Mouse (Mus musculus) B cell, adult 2 months (primary cell): ENCODE data around the gene Slit3.

Source experiments
- DNase-seq, 2 experiments: peaks; one replicate each; pipeline ENCODE4 v3.0.0; 2022

Slit3 gene

GRCm38 (mm10) chr11:35278128-35278769, 157.2 kb downstream of the Slit3 start:
- DNase-seq = no peak

- DNase-seq = no peak
Measured at GRCm38 (mm10) chr11:35280826-35281225, 159.8 kb downstream of the Slit3 start.

GRCm38 (mm10) chr11:35282001-35282632, 161.1 kb downstream of the Slit3 start:
- DNase-seq = no peak

DNA sequence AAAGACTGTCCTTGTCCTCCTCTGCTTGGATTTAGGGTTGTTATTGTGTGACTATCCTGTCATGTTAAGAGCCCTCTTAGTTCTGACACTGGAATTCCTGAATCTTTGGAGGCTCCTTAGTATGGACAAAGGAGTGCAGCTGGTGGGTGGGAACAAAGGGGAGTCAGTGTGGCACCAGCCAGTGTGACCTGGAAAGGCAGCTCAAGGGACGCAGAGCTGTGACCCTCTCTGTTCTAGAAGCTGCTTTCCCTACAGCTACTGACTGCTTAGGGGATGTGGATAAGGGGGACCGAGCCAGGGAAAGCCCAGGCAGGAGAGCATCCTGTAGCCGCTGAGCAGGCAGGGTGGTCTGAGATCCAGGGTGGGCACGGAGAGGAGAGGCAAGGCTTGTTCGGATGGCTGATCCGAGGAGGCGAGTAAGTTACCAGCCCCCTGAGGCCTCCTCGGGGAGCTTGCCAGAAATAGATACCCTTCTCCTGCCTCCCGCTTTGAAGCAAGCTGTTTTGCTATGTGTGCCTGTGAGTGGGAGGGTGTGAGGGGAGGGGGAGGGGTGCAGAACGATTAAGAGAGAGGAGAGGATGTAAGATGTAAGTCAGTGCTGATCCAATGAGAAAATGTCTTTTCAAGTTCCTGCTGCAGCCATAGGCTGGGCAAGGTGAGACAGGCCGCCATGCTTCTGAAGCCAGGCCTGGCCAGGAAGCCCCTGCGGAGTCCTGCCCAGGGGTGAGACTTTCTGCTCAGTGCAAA, 162.0 kb downstream of the Slit3 start:
- DNase-seq = no peak

- DNase-seq = no peak
Measured at GRCm38 (mm10) chr11:35283767-35284166, 162.7 kb downstream of the Slit3 start.

- DNase-seq = no peak
Measured at GRCm38 (mm10) chr11:35286578-35287390, 165.8 kb downstream of the Slit3 start.

DNA sequence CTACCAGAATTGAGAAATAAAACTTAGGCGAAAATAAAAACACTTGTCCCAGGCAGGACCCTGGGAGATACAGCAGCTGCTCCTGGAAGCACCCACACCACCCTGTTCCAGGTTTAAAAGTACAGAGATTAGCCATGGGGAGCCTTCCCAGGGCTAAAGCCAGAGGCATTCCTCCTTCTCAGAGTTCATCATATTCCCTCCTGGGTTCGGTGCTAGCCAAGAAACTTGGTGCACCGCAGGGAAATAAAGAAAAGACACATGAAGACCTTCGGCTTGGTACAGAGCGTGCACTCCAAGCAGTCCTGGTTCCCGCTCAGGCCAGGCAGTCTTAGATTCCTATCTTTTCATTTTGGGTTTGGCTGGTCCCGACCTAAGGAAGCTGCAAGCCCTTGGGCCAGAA, 167.0 kb downstream of the Slit3 start:
- DNase-seq = no peak

DNA sequence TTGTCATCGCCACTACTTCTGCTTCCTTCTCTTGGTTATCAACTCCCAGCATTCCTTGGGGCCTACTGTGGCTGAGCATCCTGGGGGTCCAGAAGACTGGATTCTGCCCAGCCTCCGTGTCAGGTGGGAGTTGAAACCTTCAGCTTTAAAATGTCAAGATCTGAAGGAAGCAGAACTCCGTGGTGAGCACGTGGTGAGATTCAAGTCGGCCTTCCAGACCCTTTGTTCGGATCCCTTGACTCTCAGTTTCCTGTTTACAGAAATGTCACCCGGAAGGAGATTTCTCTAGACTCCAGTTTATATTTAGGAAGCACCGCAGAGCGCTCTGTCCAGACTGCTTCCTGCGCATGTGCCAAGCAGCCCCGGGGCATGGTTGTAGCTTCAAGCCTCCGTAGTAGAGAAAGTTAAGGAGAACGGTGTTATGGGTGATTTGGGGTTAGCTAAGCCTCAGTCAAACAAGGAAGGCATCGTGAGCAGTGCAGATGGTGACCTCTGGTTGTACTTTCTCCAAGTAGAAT, 167.8 kb downstream of the Slit3 start:
- DNase-seq = no peak

DNA sequence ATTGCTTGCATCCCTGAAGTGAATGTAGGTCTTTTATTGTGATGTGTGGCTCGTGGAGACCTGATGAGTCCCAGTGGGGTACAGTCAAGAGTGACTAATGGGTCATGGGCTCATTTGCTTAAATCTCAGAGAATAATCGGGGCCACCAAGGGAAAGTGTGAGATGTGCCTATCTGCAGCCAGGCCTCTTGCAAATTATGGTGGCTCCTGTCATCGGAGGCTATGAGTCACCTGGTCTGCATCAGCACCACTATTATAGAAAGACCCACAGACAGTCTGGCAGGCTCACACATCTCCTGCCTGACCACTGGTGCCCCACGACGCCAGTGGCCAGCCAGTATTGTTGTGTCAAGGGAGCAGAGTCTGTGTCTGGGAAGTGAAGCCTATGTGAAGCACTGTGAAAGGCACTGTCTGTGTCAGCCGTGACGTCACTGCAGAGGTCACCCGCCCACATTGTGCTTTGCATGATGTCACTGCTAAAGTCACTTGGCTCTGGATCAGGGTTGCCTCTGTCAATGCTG, 171.3 kb downstream of the Slit3 start:
- DNase-seq = no peak

DNA sequence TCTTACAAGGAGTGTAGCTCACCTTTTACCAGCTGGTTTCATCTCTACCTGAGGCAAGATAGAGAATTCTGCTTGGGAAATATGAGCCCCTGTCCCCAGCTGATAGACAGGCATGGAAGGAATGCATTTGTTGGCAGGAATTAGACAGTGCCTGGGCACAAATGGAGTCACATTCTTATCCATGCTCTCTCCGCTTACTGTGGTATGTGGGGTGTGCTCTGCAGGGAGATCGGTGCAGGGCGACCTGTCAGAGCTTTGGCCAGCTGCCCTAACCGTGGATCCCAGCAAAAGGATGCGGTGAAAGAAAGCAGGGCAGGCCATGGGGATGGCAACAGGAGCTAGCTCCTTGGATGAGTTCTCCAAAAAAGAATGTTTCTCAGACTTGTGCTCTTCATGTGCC, 172.2 kb downstream of the Slit3 start:
- DNase-seq = no peak

DNA sequence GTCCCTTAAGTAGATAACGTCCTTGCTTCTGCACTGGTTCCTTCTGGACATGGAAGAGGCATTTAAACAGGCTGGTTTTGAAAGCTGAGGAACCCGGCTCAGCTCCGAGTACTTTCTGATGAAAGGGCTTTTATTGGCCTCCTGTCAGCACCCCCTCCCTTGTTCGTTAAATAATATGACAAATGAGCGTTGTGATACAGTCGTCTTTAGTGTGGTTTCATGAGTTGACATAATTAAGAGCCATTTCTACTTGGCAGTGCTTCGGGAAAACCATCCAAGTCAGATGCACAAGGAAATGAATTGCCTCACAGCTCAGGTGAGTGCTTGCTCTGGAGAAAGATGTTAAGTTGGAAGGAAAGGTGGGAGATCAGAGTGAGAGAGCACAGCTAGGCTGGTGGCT, 173.6 kb downstream of the Slit3 start:
- no peak for DNase-seq

GRCm38 (mm10) chr11:35295162-35295799, 174.3 kb downstream of the Slit3 start:
- no peak for DNase-seq

DNA sequence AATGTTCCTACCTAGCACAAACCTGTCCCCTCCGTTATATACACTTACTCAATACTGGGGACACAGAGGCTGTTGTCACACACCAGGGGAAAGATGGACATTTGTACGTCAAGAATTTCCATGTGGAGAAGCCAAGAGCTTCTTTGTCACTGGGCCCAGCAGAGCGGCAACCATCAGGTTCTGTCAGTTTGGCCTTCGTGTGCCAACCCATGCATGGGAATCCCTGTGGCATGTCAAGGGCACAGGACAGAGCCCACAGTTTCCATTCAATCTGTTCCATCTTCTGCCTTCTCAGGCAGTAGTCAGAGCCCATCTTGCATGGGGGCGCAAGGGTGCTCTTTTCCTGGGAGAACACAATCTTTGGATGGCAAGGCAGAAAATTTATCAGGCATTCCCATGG, 175.8 kb downstream of the Slit3 start:
- no peak for DNase-seq

DNA sequence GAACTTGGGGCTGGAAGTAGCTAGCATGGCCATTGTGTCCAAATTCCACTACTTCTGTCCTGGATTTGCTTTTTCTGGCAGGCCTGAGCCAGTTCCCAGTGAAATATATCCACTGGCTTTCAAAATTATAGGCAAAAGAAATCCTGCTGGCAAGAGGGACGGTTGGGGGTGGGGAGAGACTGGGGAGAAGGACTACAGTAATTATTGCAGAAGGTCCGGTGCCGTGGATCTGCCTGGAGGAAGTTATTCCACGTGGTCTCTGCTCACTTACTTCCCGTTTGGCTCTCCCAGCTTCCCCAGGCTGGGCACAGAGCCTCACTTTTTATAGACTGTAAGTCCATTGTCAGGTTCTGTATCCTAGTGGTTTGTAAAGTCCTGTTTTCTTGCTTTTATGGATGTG, 176.3 kb downstream of the Slit3 start:
- no peak for DNase-seq

GRCm38 (mm10) chr11:35298526-35298925, 177.5 kb downstream of the Slit3 start:
- DNase-seq = no peak

GRCm38 (mm10) chr11:35299857-35300375, 178.9 kb downstream of the Slit3 start:
- no peak for DNase-seq

DNA sequence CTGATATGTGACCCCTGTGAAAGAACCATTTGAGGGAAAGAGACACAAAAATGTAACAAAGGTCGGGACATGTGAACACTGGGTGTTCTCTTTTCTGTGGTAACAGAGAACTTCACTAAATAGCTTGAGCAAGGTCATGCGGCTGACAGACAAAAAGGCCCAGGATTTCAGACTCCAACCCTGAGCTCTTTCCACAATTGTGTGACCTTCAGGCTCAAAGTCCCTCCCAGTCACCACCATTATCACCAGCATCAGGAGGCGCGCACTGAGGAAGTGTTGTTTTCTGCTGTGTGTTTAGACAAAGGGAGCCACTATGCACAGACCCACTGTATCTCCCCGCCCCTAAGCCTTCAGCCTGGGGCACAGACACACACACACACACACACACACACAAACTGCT, 181.2 kb downstream of the Slit3 start:
- no peak for DNase-seq

DNA sequence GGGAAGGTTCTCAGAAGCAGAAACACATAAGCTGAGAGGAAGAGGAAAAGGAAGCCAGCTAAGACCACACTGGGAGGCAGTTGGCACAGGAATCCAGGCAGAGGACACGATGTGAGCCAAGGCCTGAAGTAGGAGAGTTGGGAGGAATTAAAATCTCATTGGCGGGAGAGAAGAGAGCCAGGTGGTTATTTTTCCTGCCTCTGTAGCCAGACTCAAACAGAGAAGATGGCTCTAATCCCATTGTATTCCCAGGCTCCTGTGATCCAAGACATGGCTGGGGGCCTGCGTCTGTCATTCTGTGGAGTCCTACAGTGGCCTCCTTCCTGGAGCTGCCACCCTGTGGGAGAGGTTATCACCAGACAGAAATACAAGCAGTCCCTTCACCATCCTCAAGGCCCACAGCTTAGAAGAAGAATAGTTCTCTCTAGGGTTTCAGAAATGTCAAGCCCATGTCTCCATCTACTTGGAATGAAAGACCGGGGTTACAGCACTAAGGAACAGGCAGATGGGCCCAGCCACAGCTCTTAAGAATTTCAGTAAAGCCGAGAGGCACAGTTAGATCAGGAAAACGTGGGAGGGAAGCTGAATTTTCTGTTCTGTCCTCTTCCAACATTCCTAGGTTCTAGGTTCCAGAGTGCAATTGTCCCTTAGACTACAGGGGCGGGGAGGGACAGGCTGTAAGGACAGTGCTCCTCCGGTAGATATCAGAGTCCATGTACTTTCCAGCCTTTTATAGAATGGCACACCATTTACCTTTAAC, 183.4 kb downstream of the Slit3 start:
- DNase-seq = no peak

DNA sequence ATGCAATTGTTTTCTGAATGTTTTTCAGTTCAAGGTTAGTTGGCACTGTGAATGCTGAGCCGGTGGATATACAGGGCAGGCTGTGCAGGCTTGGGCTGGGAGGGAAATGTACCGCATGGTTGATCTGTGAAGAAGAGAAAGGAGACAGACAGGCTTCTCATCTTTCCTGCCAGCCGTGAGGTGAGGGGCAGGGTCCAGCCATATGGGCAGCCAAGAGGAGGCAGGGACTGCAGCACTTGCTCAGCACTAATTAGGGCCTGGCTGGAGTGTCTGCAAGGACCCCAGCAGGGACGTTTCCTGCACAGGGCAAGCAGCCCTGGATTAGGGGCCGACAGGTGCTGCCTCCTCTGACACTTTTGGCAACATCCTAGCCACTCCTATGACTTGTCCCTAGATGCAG, 184.1 kb downstream of the Slit3 start:
- no peak for DNase-seq

DNA sequence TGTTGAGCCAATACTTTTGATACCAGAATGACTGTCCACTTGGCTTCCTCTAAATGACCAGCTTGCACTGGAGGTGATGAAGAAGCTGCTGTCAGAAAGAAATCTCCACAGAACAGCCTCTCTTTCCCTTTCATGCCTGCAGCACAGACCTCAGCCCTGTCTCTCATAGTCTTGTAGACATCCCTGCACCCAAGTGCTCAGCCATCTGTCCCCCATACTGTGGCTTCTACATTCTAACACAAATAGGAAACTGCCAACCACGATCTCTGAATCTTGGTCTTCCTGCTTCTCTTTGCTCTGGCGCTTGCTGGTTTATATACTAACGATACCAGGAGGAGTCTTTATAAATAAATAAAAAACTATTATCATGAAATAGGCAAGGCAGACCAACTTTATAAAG, 184.9 kb downstream of the Slit3 start:
- DNase-seq = no peak

- DNase-seq = no peak
Measured at GRCm38 (mm10) chr11:35306922-35307321, 185.9 kb downstream of the Slit3 start.
